Mouse (Mus musculus) thymus, adult 2 months (tissue): ENCODE measurements around the gene Fam71a. TPM values are rescaled to one million over a fixed set of nuclear protein-coding genes. Genes with fewer than 3 reads are reported as not detected.

Experiments used
- DNase-seq: peaks from one replicate; pipeline ENCODE4 v3.0.0; 2021
- H3K27ac ChIP-seq: fragments of 200-500 bp; 2 replicates; pipeline ENCODE4 v1.5.1; 2012; ENCODE audit warnings: low read length, control low read depth; ENCODE audit not compliant: control insufficient read depth, insufficient read depth
- H3K27me3 ChIP-seq: fragments of 200-500 bp; 2 replicates; pipeline ENCODE4 v1.6.1; 2012; ENCODE audit warnings: mild to moderate bottlenecking, low read length, moderate library complexity, mixed read lengths; ENCODE audit not compliant: control insufficient read depth, insufficient read depth
- H3K36me3 ChIP-seq: fragments of 200-500 bp; 2 replicates; pipeline ENCODE4 v1.6.1; 2012; ENCODE audit warnings: mild to moderate bottlenecking, low read length, moderate library complexity; ENCODE audit not compliant: control insufficient read depth, insufficient read depth
- H3K4me1 ChIP-seq: fragments of 200-500 bp; replicated peaks from 2 replicates; pipeline ENCODE4 v1.6.1; 2012; ENCODE audit warnings: low read length; ENCODE audit not compliant: control insufficient read depth, insufficient read depth
- H3K4me3 ChIP-seq: fragments of 200-500 bp; 2 replicates; pipeline ENCODE4 v1.5.1; 2012; ENCODE audit warnings: mild to moderate bottlenecking, low read length, control low read depth, moderate library complexity; ENCODE audit not compliant: control insufficient read depth, insufficient read depth
- CTCF ChIP-seq: fragments of 200-500 bp; IDR thresholded peaks from 2 replicates; pipeline ENCODE4 v1.5.1; 2012; ENCODE audit warnings: mild to moderate bottlenecking, control low read depth, low read length, moderate library complexity, borderline replicate concordance; ENCODE audit not compliant: control insufficient read depth, poor library complexity, insufficient read depth; ENCODE audit errors: extremely low read depth
- POLR2A ChIP-seq: fragments of 200-500 bp; IDR thresholded peaks from 2 replicates; pipeline ENCODE4 v1.6.1; 2012; ENCODE audit warnings: mild to moderate bottlenecking, low read length, control low read depth, moderate library complexity; ENCODE audit not compliant: control insufficient read depth, poor library complexity, insufficient read depth; ENCODE audit errors: extremely low read depth
- WGBS: fragments of 180-500 bp; shearing (Covaris S2); methylation state at CpG from one replicate; pipeline ENCODE4 v1.1.7; 2018; 5-methylcytosine and 5-hydroxymethylcytosine counted together
- polyA plus RNA-seq: library from polyadenylated mRNA; depleted of rRNA; stranded (reverse); fragments of >200 nt; gene quantifications from 2 replicates; pipeline ENCODE4 v1.2.3, GENCODE M21; 2012

Fam71a gene
- polyA plus RNA-seq, 1 experiment: not detected

GRCm38 (mm10) chr1:191189671-191190372 lies 25.2 kb upstream of the Fam71a start:
- Histone ChIP-seq H3K27ac (no peak overlapping the region), H3K4me1 (0 out of 2 replicates have a peak, but pooled peaks cover 4% of the 10 kb centered on the region), H3K4me3 (no peak overlapping the region), H3K27me3 (peaks cover 11% of the 10 kb centered on the region), H3K36me3 (no peaks in the 10 kb centered on the region)
- TF ChIP-seq CTCF (no peak), POLR2A (no peak)
- DNase-seq: no peak
- WGBS: 78% methylated on average over 6 of the region's 6 CpGs

GRCm38 (mm10) chr1:191186386-191186770 lies 21.8 kb upstream of the Fam71a start:
- H3K4me1 ChIP-seq: 0 out of 2 replicates have a peak, but pooled peaks cover 13% of the 10 kb centered on the region
- peaks cover 22% of the 10 kb centered on the region for H3K27me3 ChIP-seq
- TF ChIP-seq POLR2A (no peak), CTCF (no peak)
- no peak for DNase-seq
- WGBS: 30% methylated on average over 7 of the region's 7 CpGs
- no peak overlapping the region for H3K4me3 ChIP-seq
- H3K36me3 ChIP-seq: no peaks in the 10 kb centered on the region
- no peak overlapping the region for H3K27ac ChIP-seq

GRCm38 (mm10) chr1:191185761-191186385 lies 21.3 kb upstream of the Fam71a start:
- Histone ChIP-seq H3K27me3 (peaks cover 22% of the 10 kb centered on the region), H3K4me1 (0 out of 2 replicates have a peak, but pooled peaks cover 13% of the 10 kb centered on the region), H3K27ac (no peak overlapping the region), H3K4me3 (no peak overlapping the region), H3K36me3 (no peaks in the 10 kb centered on the region)
- TF ChIP-seq CTCF: no peak
- TF ChIP-seq POLR2A: no peak
- DNase-seq: no peak
- WGBS: 2% methylated on average over 16 of the region's 16 CpGs

GRCm38 (mm10) chr1:191184841-191185251 lies 20.2 kb upstream of the Fam71a start:
- no peak overlapping the region for H3K4me3 ChIP-seq
- H3K27me3 ChIP-seq: peaks cover 23% of the 10 kb centered on the region
- H3K27ac ChIP-seq: no peak overlapping the region
- WGBS: 4% methylated on average over 22 of the region's 22 CpGs
- DNase-seq: no peak
- H3K4me1 ChIP-seq: 0 out of 2 replicates have a peak, but pooled peaks cover 13% of the 10 kb centered on the region
- TF ChIP-seq POLR2A (no peak), CTCF (no peak)
- no peaks in the 10 kb centered on the region for H3K36me3 ChIP-seq

GRCm38 (mm10) chr1:191184066-191184815 lies 19.6 kb upstream of the Fam71a start:
- Histone ChIP-seq H3K27ac (no peak overlapping the region), H3K36me3 (no peaks in the 10 kb centered on the region), H3K4me1 (0 out of 2 replicates have a peak, but pooled peaks cover 13% of the 10 kb centered on the region), H3K27me3 (peaks cover 23% of the 10 kb centered on the region), H3K4me3 (no peak overlapping the region)
- 4% methylated on average over 42 of the region's 42 CpGs for WGBS
- no peak for DNase-seq
- TF ChIP-seq POLR2A: no peak
- no peak for TF ChIP-seq CTCF

- H3K27ac ChIP-seq: no peak overlapping the region
- H3K4me1 ChIP-seq: 0 out of 2 replicates have a peak, but pooled peaks cover 13% of the 10 kb centered on the region
- peak overlapping the region; percentile 37 for H3K4me3 ChIP-seq
- H3K27me3 ChIP-seq: peaks cover 23% of the 10 kb centered on the region
- DNase-seq: peak; percentile 25
- H3K36me3 ChIP-seq: no peaks in the 10 kb centered on the region
- 1% methylated on average over 67 of the region's 67 CpGs for WGBS
- TF ChIP-seq CTCF (no peak), POLR2A (no peak)
Observed at GRCm38 (mm10) chr1:191183163-191184065, 18.8 kb upstream of the Fam71a start.
